Mouse (Mus musculus) ES-E14 (cell line): Measurements from ENCODE around the gene Acvr1b. TPM values are rescaled to one million over a fixed set of nuclear protein-coding genes. Genes with fewer than 3 reads are reported as not detected.

Experiments
- DNase-seq: peaks from one replicate; pipeline ENCODE4 v3.0.0-alpha.2; 2013; ENCODE audit warnings: low read depth, low spot score
- H3K27ac ChIP-seq: 2 replicates; pipeline ENCODE4 v1.5.1; 2012; ENCODE audit warnings: low read depth, mild to moderate bottlenecking, low read length, moderate library complexity, mixed read lengths; ENCODE audit not compliant: poor library complexity, insufficient read depth, severe bottlenecking
- H3K36me3 ChIP-seq: 2 replicates; pipeline ENCODE4 v1.6.1; 2012; ENCODE audit warnings: mild to moderate bottlenecking, low read length, moderate library complexity, mixed read lengths; ENCODE audit not compliant: control insufficient read depth, poor library complexity, insufficient read depth, severe bottlenecking
- H3K4me1 ChIP-seq, 2 experiments: fragments of 150-350 bp in 1 of 2; sonication (generic) in 1 of 2; 2 replicates each; pipeline ENCODE4 v1.6.1; 2012; ENCODE audit warnings: low read length in 2 of 2, mild to moderate bottlenecking in 1 of 2, mixed read lengths in 1 of 2; ENCODE audit not compliant: control insufficient read depth in 2 of 2, insufficient read depth in 2 of 2, poor library complexity in 1 of 2
- H3K4me3 ChIP-seq, 2 experiments: fragments of 150-350 bp in 1 of 2; sonication (generic) in 1 of 2; 2 replicates each; pipeline ENCODE4 v1.5.1; 2012; ENCODE audit warnings: low read length in 2 of 2, low read depth in 1 of 2, mild to moderate bottlenecking in 1 of 2, mixed read lengths in 1 of 2; ENCODE audit not compliant: insufficient read depth in 1 of 2, poor library complexity in 1 of 2, severe bottlenecking in 1 of 2
- H3K9ac ChIP-seq: 2 replicates; pipeline ENCODE4 v1.6.1; 2012; ENCODE audit warnings: low read depth, mild to moderate bottlenecking, low read length, mixed read lengths; ENCODE audit not compliant: poor library complexity, insufficient read depth, severe bottlenecking
- H3K9me3 ChIP-seq: fragments of 150-350 bp; sonication (generic); 2 replicates; pipeline ENCODE4 v1.6.1; 2012; ENCODE audit warnings: low read depth, mild to moderate bottlenecking, low read length; ENCODE audit not compliant: control insufficient read depth, insufficient read depth
- CHD2 ChIP-seq: IDR thresholded peaks from 2 replicates; pipeline ENCODE4 v1.6.1; 2014; ENCODE audit warnings: mild to moderate bottlenecking, low read depth, low read length, inconsistent platforms
- HCFC1 ChIP-seq: IDR thresholded peaks from 2 replicates; pipeline ENCODE4 v1.6.1; 2012; ENCODE audit warnings: low read length, inconsistent platforms, borderline replicate concordance; ENCODE audit not compliant: insufficient read depth
- MAFK ChIP-seq: IDR thresholded peaks from 2 replicates; pipeline ENCODE4 v1.6.1; 2014; ENCODE audit warnings: mild to moderate bottlenecking, low read depth, low read length, inconsistent platforms; ENCODE audit not compliant: insufficient read depth
- ZC3H11A ChIP-seq: IDR thresholded peaks from 2 replicates; pipeline ENCODE4 v1.6.1; 2012; ENCODE audit warnings: low read depth, mild to moderate bottlenecking, inconsistent platforms, low read length, borderline replicate concordance
- ZNF384 ChIP-seq: IDR thresholded peaks from 2 replicates; pipeline ENCODE4 v1.6.1; 2012; ENCODE audit warnings: low read depth, low read length, inconsistent platforms
- in situ Hi-C, 2 experiments: fragments of 600-800 bp; cut with MboI; formaldehyde crosslinking; loops; one replicate each; pipeline ENCODE4 v1.15.1; 2025; ENCODE audit warnings: low sequenced_read_pairs in 2 of 2, inconsistent platforms in 1 of 2; ENCODE audit not compliant: unreplicated experiment in 2 of 2
- total RNA-seq: library from RNA; depleted of rRNA; stranded (reverse); fragments of 300-350 nt; gene quantifications from 2 replicates; pipeline ENCODE4 v1.2.3, GENCODE M21; 2012

Gene Acvr1b
- total RNA-seq, 1 experiment = 26.4 TPM

GRCm38 (mm10) chr15:101180363-101181105 lies 6.7 kb downstream of the Acvr1b start:
- in situ Hi-C loops = no loop called here
- no peak for DNase-seq
- no peak overlapping the region for H3K4me3 ChIP-seq
- no peak overlapping the region for H3K9ac ChIP-seq
- H3K27ac ChIP-seq = no peak overlapping the region
- TF ChIP-seq ZC3H11A (no peak), ZNF384 (no peak), MAFK (no peak), HCFC1 (no peak), CHD2 (no peak)
- H3K9me3 ChIP-seq = no peaks in the 10 kb centered on the region
- no peaks in the 10 kb centered on the region for H3K36me3 ChIP-seq
- peaks cover 9 to 33% of the 10 kb centered on the region in 2 experiments; a peak in 3 of 4 replicates for H3K4me1 ChIP-seq

- peak; percentile 73 for DNase-seq
- no peaks in the 10 kb centered on the region for H3K36me3 ChIP-seq
- H3K4me3 ChIP-seq = no peak overlapping the region
- H3K27ac ChIP-seq = no peak overlapping the region
- no peak overlapping the region for H3K9ac ChIP-seq
- H3K9me3 ChIP-seq = no peaks in the 10 kb centered on the region
- no peak for TF ChIP-seq MAFK
- 0 out of 2 replicates have a peak, but pooled peaks have one; percentile 24 for TF ChIP-seq CHD2
- TF ChIP-seq ZC3H11A = no peak
- no peak for TF ChIP-seq HCFC1
- H3K4me1 ChIP-seq = peaks cover 9 to 31% of the 10 kb centered on the region in 2 experiments; a peak in 3 of 4 replicates
- in situ Hi-C loops = no loop called here
Measured at GRCm38 (mm10) chr15:101181106-101181466, 7.2 kb downstream of the Acvr1b start.

GRCm38 (mm10) chr15:101181500-101181899 lies 7.6 kb downstream of the Acvr1b start:
- Histone ChIP-seq H3K36me3 (no peaks in the 10 kb centered on the region), H3K4me1 (peaks cover 9 to 28% of the 10 kb centered on the region in 2 experiments; a peak in 3 of 4 replicates), H3K4me3 (no peak overlapping the region), H3K9me3 (no peaks in the 10 kb centered on the region), H3K9ac (no peak overlapping the region), H3K27ac (no peak overlapping the region)
- TF ChIP-seq HCFC1 (no peak), ZNF384 (no peak), MAFK (no peak), ZC3H11A (no peak), CHD2 (no peak)
- in situ Hi-C loops = no loop called here
- no peak for DNase-seq

GRCm38 (mm10) chr15:101182676-101183075 lies 8.8 kb downstream of the Acvr1b start:
- no peaks in the 10 kb centered on the region for H3K36me3 ChIP-seq
- in situ Hi-C loops = no loop called here
- H3K27ac ChIP-seq = no peak overlapping the region
- no peak for DNase-seq
- H3K4me3 ChIP-seq = no peak overlapping the region
- TF ChIP-seq ZC3H11A (no peak), HCFC1 (no peak), CHD2 (no peak), ZNF384 (no peak), MAFK (no peak)
- peaks cover 9 to 26% of the 10 kb centered on the region in 2 experiments; a peak in 3 of 4 replicates for H3K4me1 ChIP-seq
- H3K9me3 ChIP-seq = no peaks in the 10 kb centered on the region
- no peak overlapping the region for H3K9ac ChIP-seq
